Mouse (Mus musculus) kidney, adult 18-20 months (tissue): ENCODE results near the gene Ifit1.
"Not testable (repeated sequence)": the region's sequence is repeated elsewhere in the genome, so short reads cannot be mapped to it uniquely, and the experiment has no call there.

Experiments
- DNase-seq: peaks from one replicate; pipeline ENCODE4 v3.0.0; 2021

Ifit1 gene

GRCm38 (mm10) chr19:34640623-34641022 is at the start of gene Ifit1, which contains the start of gene Ifit1bl2:
Ifit1 (plus strand) TSS chr19:34640871.
Ifit1bl2 (minus strand) TSS chr19:34640743.
- DNase-seq, result peak; percentile 18

- no peak for DNase-seq
Measured at GRCm38 (mm10) chr19:34593456-34593855, 47.2 kb upstream of the Ifit1 start.

- not testable (repeated sequence) for DNase-seq
Measured at GRCm38 (mm10) chr19:34594523-34594922, 46.1 kb upstream of the Ifit1 start.

- no peak for DNase-seq
Measured at GRCm38 (mm10) chr19:34596811-34597210, 43.9 kb upstream of the Ifit1 start.

- no peak for DNase-seq
Measured at GRCm38 (mm10) chr19:34598341-34598740, 42.3 kb upstream of the Ifit1 start.

DNA sequence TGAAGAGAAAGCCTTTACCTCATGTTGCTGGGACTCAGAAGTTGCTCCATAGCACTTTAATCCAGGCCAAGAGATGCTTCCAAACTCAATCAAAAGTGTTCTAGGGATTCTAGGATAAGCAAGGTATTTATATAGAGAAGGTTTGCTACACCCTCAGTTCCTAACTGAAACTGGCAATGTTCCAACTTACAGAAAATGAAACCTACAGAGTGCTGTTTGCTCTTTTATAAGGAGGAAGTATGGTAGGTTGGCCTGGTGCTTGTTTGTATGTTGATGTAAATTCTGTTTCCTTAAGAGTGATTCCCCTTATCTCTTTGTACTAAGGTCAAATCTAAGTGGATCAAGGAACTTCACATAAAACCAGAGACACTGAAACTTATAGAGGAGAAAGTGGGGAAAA is 41.4 kb upstream of the Ifit1 start:
- DNase-seq, result not testable (repeated sequence)

- not testable (repeated sequence) for DNase-seq
Measured at GRCm38 (mm10) chr19:34601888-34602287, 38.8 kb upstream of the Ifit1 start, which contains the start of gene Ifit1bl1. Ifit1bl1 (minus strand) TSS chr19:34601956.

GRCm38 (mm10) chr19:34605472-34605871 is 35.2 kb upstream of the Ifit1 start:
- DNase-seq, result no peak

DNA sequence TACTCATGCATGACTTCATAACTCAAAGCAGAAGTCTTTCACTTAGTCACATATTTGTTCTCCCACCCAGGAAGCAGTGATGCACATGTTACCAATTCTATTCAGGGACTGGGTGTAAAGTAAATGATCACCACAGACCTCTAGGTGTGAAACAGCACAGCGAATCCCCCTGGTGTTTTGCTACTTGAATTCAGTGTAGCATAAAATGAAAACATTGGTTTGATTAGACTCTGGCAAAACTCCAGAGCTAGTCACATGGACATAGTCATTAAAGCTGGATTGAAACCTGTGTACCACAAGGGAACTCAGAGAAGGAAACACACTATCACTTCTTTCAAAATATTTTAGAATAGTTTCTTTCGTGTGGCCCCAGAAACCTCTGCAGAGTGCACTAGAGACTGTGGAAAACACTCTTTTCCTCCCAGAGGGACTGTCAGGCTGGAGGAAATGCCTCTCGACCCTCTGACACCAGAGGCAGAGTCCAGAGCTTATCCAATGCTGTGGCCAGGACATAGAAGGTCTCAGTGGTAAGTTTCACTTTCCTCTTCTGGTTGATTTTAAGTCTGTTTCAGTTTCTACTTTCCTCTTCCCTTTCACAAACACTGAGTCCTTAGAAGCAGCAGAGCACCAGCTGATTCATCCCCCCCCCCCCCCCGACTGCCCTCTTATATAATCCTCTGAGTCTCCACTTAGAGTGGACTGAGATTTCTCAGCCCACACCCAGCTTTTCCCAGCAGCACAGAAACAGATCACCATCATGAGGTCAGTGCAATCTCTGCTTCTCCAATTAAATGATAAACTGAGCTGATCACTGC is 33.2 kb upstream of the Ifit1 start, which contains the start of gene Ifit3b:
Gene Ifit3b, plus strand, starts transcription at position 734 of the 815 bp plus-strand sequence.
- peak; percentile 73 for DNase-seq

DNA sequence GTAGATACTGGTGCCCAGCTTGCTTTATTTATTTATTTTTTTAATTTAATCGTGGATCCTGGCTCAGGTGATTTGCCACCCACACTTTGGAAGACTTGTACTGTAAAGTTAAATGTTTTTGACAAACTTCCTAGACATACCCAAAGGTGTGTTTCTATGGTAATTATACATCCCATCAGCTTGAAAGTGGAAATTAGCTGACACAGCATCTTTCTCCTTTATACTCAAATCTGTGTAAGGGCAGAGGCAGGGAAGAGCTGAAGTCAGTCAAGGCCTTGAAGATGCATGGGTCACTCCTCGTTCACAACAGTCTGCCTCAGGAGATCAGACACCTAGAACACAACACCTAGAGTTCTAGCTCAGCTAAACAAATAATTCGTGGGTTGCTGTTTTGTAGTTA is 30.6 kb upstream of the Ifit1 start:
- not testable (repeated sequence) for DNase-seq

GRCm38 (mm10) chr19:34612243-34613001 is 28.2 kb upstream of the Ifit1 start:
- not testable (repeated sequence) for DNase-seq

- no peak for DNase-seq
Measured at GRCm38 (mm10) chr19:34620871-34621270, 19.8 kb upstream of the Ifit1 start.

- DNase-seq, result no peak
Measured at GRCm38 (mm10) chr19:34623781-34624180, 16.9 kb upstream of the Ifit1 start.

DNA sequence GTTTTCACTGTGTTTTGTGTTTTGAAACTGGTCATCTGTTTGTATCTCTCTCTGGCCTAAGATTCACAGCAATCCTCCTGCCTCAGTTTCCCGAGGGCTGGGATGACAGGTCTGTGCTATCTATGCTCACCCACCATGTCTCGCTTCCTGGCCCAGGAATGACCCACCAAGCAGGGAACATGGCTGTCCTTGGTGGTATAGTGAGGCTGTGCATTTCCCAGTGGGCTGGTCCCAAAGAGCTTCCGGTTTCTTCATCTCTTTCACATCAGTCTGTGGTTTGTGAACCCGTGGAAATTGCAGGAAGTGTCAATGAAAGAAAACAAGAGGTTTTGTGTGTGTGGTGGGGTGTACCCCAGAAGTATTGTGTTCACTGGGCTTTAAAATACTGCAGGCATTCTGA is 16.0 kb upstream of the Ifit1 start:
- DNase-seq, result no peak

- no peak for DNase-seq
Measured at GRCm38 (mm10) chr19:34627496-34627895, 13.2 kb upstream of the Ifit1 start.

- no peak for DNase-seq
Measured at GRCm38 (mm10) chr19:34631487-34631886, 9.2 kb upstream of the Ifit1 start.

DNA sequence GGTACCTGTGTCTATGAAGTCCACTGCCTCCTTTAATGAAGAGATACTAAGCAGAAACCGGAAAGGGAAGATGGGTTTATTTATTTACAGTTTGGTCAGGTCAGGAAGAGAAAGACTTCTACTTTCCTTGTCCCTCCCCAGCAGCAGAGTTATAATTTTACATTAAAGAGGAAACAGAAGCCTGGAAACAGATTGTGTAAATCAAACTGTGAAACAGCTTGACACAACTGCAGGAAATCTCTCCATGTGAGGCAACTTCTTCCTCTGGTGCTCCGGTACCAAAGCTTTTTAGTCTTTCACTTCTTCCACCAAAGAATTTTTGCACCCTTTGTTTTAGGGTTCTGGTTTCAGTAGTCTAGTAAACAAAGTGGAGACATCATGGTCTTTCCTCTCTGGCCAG is 7.2 kb upstream of the Ifit1 start:
- DNase-seq, result no peak

DNA sequence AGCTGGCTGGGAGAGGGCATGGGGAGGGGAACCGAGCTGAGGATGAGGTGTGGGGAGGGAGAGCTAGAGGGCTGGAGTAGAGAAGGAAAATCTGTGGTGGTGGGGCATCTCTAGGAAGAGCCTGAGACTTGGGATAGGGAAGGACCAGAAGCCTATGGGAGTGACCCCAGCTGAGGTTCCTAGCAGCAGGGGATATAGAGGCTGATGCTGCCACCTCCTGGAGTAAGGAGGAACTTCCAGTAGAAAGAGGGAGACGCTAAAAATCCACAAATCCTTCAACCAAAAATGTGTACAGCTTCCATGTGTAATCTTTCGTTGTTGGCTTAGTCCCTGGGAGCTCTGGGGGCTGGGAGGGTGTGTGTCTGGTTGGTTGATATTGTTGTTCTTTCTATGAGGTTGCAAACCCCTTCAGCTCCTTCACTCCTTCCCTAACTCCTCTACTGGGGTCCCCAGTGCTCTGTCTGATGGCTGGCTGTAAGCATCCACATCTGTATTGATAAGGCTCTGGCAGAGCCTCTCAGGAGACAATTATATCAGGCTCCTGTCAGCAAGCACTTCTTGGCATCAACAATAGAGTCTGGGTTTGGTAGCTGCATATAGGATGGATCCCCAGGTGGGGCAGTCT is 3.6 kb upstream of the Ifit1 start:
- DNase-seq, result peak; percentile 72

- DNase-seq, result no peak
Measured at GRCm38 (mm10) chr19:34642616-34643015, 1.9 kb downstream of the Ifit1 start.

- not testable (repeated sequence) for DNase-seq
Measured at GRCm38 (mm10) chr19:34647630-34648029, 7.0 kb downstream of the Ifit1 start.

DNA sequence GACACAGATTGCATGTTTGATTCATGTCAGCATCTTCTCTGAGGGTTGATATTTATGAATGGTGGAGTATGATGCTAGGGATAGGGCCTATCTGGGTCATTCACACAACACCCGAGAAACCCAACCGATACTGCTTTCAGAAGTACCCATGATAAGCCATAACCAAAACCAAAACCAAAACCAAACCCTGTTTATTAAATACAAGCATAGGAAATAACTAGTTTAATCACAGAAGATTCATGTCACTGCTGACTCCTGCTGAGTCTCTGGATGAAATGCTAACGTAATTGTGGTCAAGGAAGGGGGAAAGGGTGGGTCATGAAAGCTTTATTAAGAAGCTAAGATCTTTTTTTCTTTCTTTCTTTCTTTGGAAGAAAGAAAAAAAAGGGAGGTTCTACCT is 9.6 kb downstream of the Ifit1 start:
- no peak for DNase-seq

DNA sequence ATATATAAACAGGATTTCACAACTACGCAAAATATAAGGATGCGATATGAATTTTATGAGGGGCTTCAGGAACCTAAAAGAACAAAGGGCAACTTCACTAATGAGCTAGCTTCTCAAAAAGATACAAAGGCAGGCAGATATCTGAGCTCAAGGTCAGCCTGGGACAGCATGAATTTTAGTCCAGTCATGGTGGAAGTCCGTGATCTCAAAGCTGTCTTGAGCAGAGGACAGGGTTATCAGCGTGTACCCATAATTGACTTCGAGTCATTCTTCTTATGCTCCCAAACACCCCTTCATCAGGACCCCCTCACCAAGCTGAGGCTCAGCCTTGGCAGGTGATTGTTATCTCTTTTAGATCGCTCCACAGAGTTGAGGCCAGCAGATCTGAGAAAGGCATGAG is 10.3 kb downstream of the Ifit1 start:
- no peak for DNase-seq

DNA sequence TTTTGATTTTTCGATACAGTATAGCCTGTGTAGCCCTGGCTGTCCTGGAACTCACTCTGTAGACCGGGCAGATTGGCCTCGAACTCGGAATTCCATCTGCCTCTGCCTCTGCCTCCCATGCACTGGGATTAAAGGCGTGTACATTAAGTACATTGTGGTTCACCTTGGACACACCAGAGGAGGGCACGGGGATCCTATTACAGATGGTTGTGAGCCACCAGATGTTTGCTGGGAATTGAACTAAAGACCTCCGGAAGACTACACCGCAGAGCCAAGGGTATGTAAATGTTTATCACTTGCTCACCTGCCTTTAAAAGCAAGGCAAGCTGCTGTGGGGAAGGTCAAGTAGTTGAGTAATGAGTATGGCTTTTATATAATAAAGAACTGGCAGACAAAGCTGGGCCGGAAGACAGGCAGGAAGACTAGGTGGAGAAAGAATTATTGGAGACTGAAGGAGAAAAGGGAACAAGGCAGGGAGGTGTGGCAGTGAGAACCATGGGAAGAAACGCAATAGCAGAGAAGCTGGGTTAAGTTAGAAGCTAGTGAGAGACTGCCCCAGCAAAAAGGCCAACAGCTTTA is 14.6 kb downstream of the Ifit1 start:
- DNase-seq, result no peak
